8 mouse cellular contexts compared by ENCODE assay signal in the genomic region with DNA sequence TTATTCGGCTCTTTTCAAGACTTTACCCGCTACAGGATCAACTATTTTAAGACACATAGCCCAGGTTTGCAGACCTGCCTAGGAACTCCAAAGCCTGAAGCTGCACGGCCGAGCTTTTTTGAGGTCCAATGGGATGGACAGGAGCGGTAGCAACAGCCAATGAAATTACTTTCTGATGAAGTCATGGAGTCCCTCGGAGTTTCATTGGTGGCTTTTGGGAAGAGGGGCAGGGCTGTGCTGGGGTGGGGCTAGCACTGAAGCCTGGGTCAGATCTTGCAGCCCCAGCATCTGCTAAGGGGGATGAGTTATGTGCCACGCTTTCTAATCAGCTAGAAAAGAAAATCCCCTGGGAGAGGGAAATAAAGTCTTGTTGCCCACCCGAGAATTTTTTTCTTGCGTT. TPM values are rescaled to one million over a fixed set of nuclear protein-coding genes. Genes with fewer than 3 reads are reported as not detected.
DNase-seq lines count a peak whose midpoint lies in the region; ATAC-seq and TF ChIP-seq lines count a peak whose summit lies in the region.

No protein-coding gene starts in this region.

- 10% methylated on average over 9 of the region's 9 CpGs for WGBS in forebrain, embryonic 10.5 days
- 4% methylated on average over 9 of the region's 9 CpGs for WGBS in heart, embryonic 14.5 days
- WGBS in kidney, postnatal 0 days = 3% methylated on average over 9 of the region's 9 CpGs
- WGBS in midbrain, embryonic 16.5 days = 10% methylated on average over 9 of the region's 9 CpGs
- WGBS in stomach, embryonic 15.5 days = 9% methylated on average over 9 of the region's 9 CpGs

- DNase-seq in 416B (ENCODE audit: low read depth) (peak; percentile 45), liver (peak; percentile 59)
- DNase-seq in brain, embryonic 14.5 days (ENCODE audit: low read depth) = peak; percentile 94
- DNase-seq in forebrain, embryonic 10.5 days (ENCODE audit: extremely low spot score, low spot score) = peak; percentile 69
- peak; percentile 95 for DNase-seq in kidney, postnatal 0 days (ENCODE audit: low spot score)

- H3K4me3 ChIP-seq in forebrain, embryonic 10.5 days = peak overlapping the region; percentile 35
- peak overlapping the region in 1 of 2 experiments; percentile 13; a peak in 2 of 4 replicates for H3K4me3 ChIP-seq in heart, embryonic 14.5 days (ENCODE audit: control insufficient read depth in 1 of 2, insufficient read depth in 1 of 2, low read depth in 1 of 2, low read length in 2 of 2)
- H3K4me3 ChIP-seq in kidney, postnatal 0 days (replicated peaks; ENCODE audit: low read depth, low read length) = no peak overlapping the region
- H3K4me3 ChIP-seq in midbrain, embryonic 16.5 days (ENCODE audit: low read depth, low read length) = peak overlapping the region; percentile 29
- H3K4me3 ChIP-seq in stomach, embryonic 15.5 days (replicated peaks) = peak overlapping the region; percentile 17; the same call in 1 of the 2 replicates

- ATAC-seq in heart, embryonic 14.5 days (ENCODE audit: insufficient number of reproducible peaks, insufficient read depth, low FRiP score, low read depth) = peak; percentile 84
- ATAC-seq in kidney, postnatal 0 days (replicated peaks; ENCODE audit: low FRiP score, low read depth) = peak; percentile 96
- peak; percentile 99 for ATAC-seq in midbrain, embryonic 16.5 days
- ATAC-seq in stomach, embryonic 15.5 days (ENCODE audit: insufficient read depth, low FRiP score, low read depth) = peak; percentile 92

- H3K4me1 ChIP-seq in forebrain, embryonic 10.5 days = peaks cover 35% of the 10 kb centered on the region
- peaks cover 19 to 29% of the 10 kb centered on the region in 2 experiments for H3K4me1 ChIP-seq in heart, embryonic 14.5 days (ENCODE audit: control insufficient read depth in 2 of 2, insufficient read depth in 2 of 2, low read length in 2 of 2)
- H3K4me1 ChIP-seq in kidney, postnatal 0 days (replicated peaks; ENCODE audit: insufficient read depth, low read length) = peaks cover 12% of the 10 kb centered on the region
- peaks cover 8% of the 10 kb centered on the region; the same call in 1 of the 2 replicates for H3K4me1 ChIP-seq in midbrain, embryonic 16.5 days (ENCODE audit: control insufficient read depth, insufficient read depth, low read length)
- H3K4me1 ChIP-seq in stomach, embryonic 15.5 days = peaks cover 6% of the 10 kb centered on the region

- peak overlapping the region; percentile 55; the same call in 1 of the 2 replicates for H3K9ac ChIP-seq in heart, embryonic 14.5 days (ENCODE audit: low read length)
- H3K9ac ChIP-seq in kidney, postnatal 0 days (ENCODE audit: low read depth, low read length) = no peak overlapping the region
- H3K9ac ChIP-seq in midbrain, embryonic 16.5 days (ENCODE audit: low read depth, low read length) = no peak overlapping the region
- H3K9ac ChIP-seq in stomach, embryonic 15.5 days = no peak overlapping the region

- peak overlapping the region; percentile 59; the same call in 1 of the 2 replicates for H3K27ac ChIP-seq in forebrain, embryonic 10.5 days
- peak overlapping the region; percentile 58 to 79 for H3K27ac ChIP-seq in heart, embryonic 14.5 days (replicated peaks in 1 of 2; ENCODE audit: control insufficient read depth in 1 of 2, insufficient read depth in 1 of 2, low read depth in 2 of 2, low read length in 2 of 2)
- no peak overlapping the region for H3K27ac ChIP-seq in kidney, postnatal 0 days
- 0 out of 2 replicates have a peak overlapping the region, but pooled peaks have one; percentile 43 for H3K27ac ChIP-seq in midbrain, embryonic 16.5 days (ENCODE audit: low read length)
- no peak overlapping the region for H3K27ac ChIP-seq in stomach, embryonic 15.5 days

- peak overlapping the region; percentile 59 for H3K4me2 ChIP-seq in heart, embryonic 14.5 days (ENCODE audit: low read length)
- H3K4me2 ChIP-seq in kidney, postnatal 0 days (ENCODE audit: low read length) = peak overlapping the region; percentile 40
- peak overlapping the region; percentile 65 for H3K4me2 ChIP-seq in midbrain, embryonic 16.5 days (ENCODE audit: low read length)
- peak overlapping the region; percentile 44 for H3K4me2 ChIP-seq in stomach, embryonic 15.5 days

- no peak for TF ChIP-seq CTCF in brain, embryonic 14.5 days (IDR thresholded peaks at IDR 0.05; ENCODE audit: borderline replicate concordance, extremely low read depth, insufficient read depth, insufficient read length)
- no peak for TF ChIP-seq CTCF in kidney, postnatal 0 days (IDR thresholded peaks at IDR 0.05; ENCODE audit: low read depth)

- TF ChIP-seq POLR2A in brain, embryonic 14.5 days (IDR thresholded peaks at IDR 0.05; ENCODE audit: borderline replicate concordance, extremely low read depth, insufficient read depth, insufficient read length, poor library complexity, severe bottlenecking) = no peak

- no peaks in the 10 kb centered on the region for H3K9me3 ChIP-seq in forebrain, embryonic 10.5 days
- no peaks in the 10 kb centered on the region for H3K9me3 ChIP-seq in heart, embryonic 14.5 days (ENCODE audit: control insufficient read depth, low read length)
- H3K9me3 ChIP-seq in kidney, postnatal 0 days (replicated peaks; ENCODE audit: low read length) = no peaks in the 10 kb centered on the region
- H3K9me3 ChIP-seq in midbrain, embryonic 16.5 days (replicated peaks; ENCODE audit: control insufficient read depth, low read length, poor library complexity, severe bottlenecking) = no peaks in the 10 kb centered on the region
- no peaks in the 10 kb centered on the region for H3K9me3 ChIP-seq in stomach, embryonic 15.5 days

- H3K27me3 ChIP-seq in forebrain, embryonic 10.5 days (ENCODE audit: poor library complexity, severe bottlenecking) = no peaks in the 10 kb centered on the region
- H3K27me3 ChIP-seq in heart, embryonic 14.5 days (ENCODE audit: control insufficient read depth, insufficient read depth, low read length) = no peaks in the 10 kb centered on the region
- H3K27me3 ChIP-seq in kidney, postnatal 0 days (ENCODE audit: insufficient read depth, low read length) = no peaks in the 10 kb centered on the region
- no peaks in the 10 kb centered on the region for H3K27me3 ChIP-seq in midbrain, embryonic 16.5 days (ENCODE audit: control insufficient read depth, insufficient read depth, low read depth, low read length)
- no peaks in the 10 kb centered on the region for H3K27me3 ChIP-seq in stomach, embryonic 15.5 days (replicated peaks)

- no peaks in the 10 kb centered on the region for H3K36me3 ChIP-seq in forebrain, embryonic 10.5 days (replicated peaks)
- H3K36me3 ChIP-seq in heart, embryonic 14.5 days (ENCODE audit: control insufficient read depth, insufficient read depth, low read length) = no peaks in the 10 kb centered on the region
- H3K36me3 ChIP-seq in kidney, postnatal 0 days (ENCODE audit: insufficient read depth, low read length) = no peaks in the 10 kb centered on the region
- no peaks in the 10 kb centered on the region for H3K36me3 ChIP-seq in midbrain, embryonic 16.5 days (ENCODE audit: control insufficient read depth, insufficient read depth, low read length)
- no peaks in the 10 kb centered on the region for H3K36me3 ChIP-seq in stomach, embryonic 15.5 days

RNA-seq across cellular contexts. Expression of a gene that starts 7.1 kb away (rescaled TPM):
- 41.6 and 44.5 TPM in 2 replicates for polyA plus RNA-seq in brain, embryonic 14.5 days (2012; rRNA removed)
- 4.6 and 5.5 TPM in 2 replicates for polyA plus RNA-seq in forebrain, embryonic 10.5 days (2016; fragmentation: Nextera tagmentation; extraction: Ambion mirVana)
- 16.5 and 18.8 TPM in 2 replicates for polyA plus RNA-seq in heart, embryonic 14.5 days (2014; fragmentation: Nextera tagmentation; extraction: Ambion mirVana)
- polyA plus RNA-seq in kidney, postnatal 0 days (2015; fragmentation: Nextera tagmentation; extraction: Ambion mirVana) = 5.0 and 6.1 TPM in 2 replicates
- 7.2 and 7.9 TPM in 2 replicates for polyA plus RNA-seq in midbrain, embryonic 16.5 days (2015; fragmentation: Nextera tagmentation; extraction: Ambion mirVana)
- polyA plus RNA-seq in stomach, embryonic 15.5 days (2015; fragmentation: Nextera tagmentation; extraction: Ambion mirVana) = 5.4 TPM in 2 replicates

Comparison
In these comparisons a context has a peak if more than half of its experiments do, and no peak if none do; other contexts are left out.
1. DNase-seq: peak in every context shown above with its lines; median percentile 95 in kidney, postnatal 0 days; 94 in brain, embryonic 14.5 days; 69 in forebrain, embryonic 10.5 days; 59 in liver; 45 in 416B.
2. H3K27ac ChIP-seq: peak in forebrain, embryonic 10.5 days (single experiment), heart, embryonic 14.5 days (2 of 2) and midbrain, embryonic 16.5 days (single experiment); none in kidney, postnatal 0 days (single experiment) and stomach, embryonic 15.5 days (single experiment).
3. Peak in every context shown above with its lines, with median percentiles within 50 percentile points of each other: ATAC-seq and H3K4me2 ChIP-seq.